Mouse (Mus musculus): ENCODE data around the gene Epdr1. TPM values are rescaled to one million over a fixed set of nuclear protein-coding genes. Genes with fewer than 3 reads are reported as not detected.

Gene Epdr1
- 10 to 100 TPM; 21.1 to 21.6 TPM for total RNA-seq (2021)

DNA sequence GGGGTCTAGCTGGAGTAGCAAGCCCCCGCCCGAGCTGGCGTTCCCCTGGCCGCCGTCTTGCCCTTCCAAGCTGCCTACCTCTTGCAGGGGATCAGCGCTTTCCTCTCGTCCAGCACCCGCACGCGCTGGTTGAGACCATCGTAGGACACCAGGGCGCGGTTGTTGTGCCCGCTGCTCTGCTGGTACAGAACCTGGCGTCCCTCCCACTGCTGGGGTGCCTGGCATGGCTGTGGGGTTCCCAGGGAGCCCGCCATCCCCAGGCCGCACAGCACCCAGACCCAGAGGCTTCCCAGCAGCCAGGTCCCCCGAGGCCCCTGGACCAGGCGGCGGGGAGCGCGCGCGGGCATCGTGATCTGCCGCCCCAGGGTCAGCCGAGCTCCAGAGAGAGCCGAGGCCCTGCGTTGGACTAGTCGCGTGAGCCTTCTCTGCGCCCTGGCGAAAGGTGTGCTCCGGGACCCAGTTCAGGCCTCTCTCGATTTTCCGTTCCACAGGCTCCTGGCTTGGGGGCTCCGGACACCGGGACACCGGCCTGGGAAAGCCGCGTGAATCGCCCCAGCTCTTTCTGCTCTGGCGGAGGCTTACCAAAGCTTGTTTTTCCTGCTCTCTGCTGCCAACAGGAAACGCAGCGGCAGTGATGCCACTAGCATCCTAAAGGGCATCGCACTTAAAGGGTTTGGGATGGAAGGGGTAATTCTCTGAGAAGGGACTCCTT is at the start of gene Epdr1:
Gene Epdr1 (minus strand): TSS at position 712 of the 712 bp plus-strand sequence.
- intact Hi-C loops (cut with DNase I): no loop called here
- peak; percentile 83 for DNase-seq

DNA sequence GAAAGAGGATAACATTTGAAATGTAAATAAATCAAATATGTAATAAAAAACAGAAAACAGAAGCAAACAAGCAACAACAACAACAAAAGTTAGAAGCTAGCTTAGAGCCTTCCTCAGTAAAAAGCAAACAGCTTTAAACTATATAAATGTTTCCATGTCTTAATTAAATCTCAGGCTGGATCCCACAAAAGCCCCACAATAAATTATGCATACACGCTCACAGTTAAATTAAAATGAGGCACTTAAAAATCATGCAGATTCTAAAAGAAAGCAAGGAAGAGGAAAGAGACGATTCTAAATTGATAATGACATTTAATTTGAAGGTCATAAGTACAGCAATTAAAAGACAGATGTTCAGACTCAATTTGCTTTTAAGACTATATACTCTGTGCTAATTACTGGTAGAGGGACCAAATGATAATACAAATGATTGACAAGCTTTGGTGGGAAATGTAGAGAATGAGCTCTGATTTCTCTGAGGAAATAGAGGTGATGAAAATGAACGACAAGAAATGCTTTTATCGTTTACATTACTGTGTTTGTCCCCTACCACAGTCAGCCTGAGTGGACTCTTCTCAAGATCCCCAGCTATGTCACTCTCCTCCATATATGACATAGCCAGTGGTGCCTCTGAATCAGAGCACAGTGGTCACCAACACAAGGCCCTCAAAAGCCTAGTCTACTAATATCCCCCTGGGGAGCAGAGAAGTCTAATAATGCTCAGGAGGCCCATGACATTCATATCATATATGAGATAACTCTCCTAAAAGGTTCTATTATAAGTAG is 48.8 kb upstream of the Epdr1 start:
- no peak for DNase-seq
- intact Hi-C loops (cut with DNase I): loop anchor here (5.0 kb wide), 1 partner anchor 376 kb away; no protein-coding TSS in a partner anchor

DNA sequence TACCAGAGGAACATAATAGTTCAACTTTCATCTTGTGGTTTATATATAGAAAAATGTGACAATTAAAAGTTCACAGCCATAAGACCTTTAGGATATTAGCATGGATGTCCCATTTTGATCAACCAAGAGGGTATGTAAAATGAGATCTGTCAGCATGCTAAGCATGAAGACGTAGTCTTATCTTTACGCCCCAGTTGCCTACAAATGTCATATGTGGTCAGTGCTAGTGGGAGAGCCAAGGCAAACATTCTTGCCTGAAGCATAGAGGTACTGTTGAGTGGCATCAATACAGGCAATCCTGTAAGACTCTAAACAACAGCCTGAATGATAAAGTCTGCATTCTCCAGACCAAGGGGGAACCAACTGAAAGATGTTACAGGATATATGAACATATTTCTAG is 32.7 kb upstream of the Epdr1 start:
- intact Hi-C loops (cut with DNase I): no loop called here
- DNase-seq: no peak

GRCm38 (mm10) chr13:19649824-19650223 is 30.1 kb upstream of the Epdr1 start:
- intact Hi-C loops (cut with DNase I): loop anchor here (10.0 kb wide), 1 partner anchor 495 kb away; no protein-coding TSS in a partner anchor
- no peak for DNase-seq

DNA sequence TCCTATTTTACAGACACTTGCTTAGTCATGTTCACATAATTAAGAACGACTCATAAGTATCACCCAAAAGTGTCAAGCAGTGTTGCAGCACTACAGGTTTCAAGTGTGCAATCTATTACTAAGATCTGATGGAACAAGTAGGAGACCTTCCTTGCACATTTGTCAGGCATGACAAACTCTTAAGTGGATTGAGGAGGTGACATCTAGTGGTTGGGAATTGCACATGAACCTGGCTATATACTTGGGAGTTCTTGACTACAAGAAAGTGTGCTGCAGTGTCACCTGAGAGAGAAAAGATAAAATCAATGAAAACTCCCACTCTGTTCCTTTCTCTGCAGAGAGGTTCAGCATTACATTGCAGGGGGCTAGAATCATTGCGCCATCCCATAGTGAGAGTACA is 24.5 kb upstream of the Epdr1 start:
- intact Hi-C loops (cut with DNase I): loop anchor here (10.0 kb wide), 1 partner anchor 489 kb away; no protein-coding TSS in a partner anchor
- no peak for DNase-seq

GRCm38 (mm10) chr13:19643519-19643918 is 23.8 kb upstream of the Epdr1 start:
- DNase-seq: no peak
- intact Hi-C loops (cut with DNase I): loop anchor here (10.0 kb wide), 1 partner anchor 489 kb away; no protein-coding TSS in a partner anchor

DNA sequence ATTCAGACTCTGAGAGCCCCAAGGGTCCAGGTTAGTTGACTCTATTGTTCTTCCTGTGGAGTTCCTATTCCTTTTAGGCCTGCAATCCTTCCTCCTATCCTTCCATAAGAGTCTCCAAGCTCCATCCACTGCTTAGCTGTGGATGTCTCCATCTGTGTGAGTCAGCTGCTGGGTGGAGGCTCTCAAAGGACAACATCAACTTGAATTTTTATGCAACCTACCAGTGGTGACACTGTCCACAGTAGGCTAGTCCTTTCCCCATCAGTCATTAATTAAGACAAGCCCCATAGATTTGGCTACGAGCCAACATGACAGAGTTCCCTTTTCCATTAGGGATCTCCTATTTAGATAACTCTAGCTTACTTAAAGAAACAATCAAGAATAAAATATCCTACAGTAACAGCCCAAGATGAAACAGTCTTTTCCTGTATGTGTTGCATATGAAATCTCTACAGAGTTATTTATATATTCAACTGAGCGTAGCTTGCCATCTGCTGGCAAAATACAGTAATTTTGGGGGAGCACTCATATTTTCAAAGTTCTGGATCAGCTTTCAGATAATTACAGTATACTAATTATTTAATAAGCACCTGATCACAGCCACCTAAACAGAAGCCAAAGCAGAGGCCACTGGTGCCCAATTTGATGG is 20.6 kb upstream of the Epdr1 start:
- intact Hi-C loops (cut with DNase I): loop anchor here (2.0 to 10.0 kb wide), 2 partner anchors 276 to 486 kb away; no protein-coding TSS in a partner anchor
- DNase-seq: no peak

DNA sequence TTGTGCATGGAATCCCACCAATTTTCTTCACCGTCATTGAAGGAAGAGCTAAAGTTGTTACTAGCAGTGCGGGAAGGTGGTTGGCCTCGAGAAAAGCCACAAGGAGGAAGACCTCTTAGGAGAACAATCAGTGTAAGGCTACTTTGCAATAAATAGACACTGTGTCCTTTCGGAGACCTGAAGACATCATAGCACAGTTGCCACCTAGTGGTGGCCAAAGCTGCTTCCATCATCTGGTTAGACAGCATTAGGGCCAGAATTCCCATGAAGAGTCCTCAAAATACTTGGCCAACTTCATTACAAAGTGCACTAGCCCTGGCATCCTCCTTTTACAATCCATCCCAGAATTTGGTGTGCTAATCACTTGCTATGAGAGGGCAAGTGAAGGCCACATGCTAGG is 16.4 kb upstream of the Epdr1 start:
- intact Hi-C loops (cut with DNase I): no loop called here

DNA sequence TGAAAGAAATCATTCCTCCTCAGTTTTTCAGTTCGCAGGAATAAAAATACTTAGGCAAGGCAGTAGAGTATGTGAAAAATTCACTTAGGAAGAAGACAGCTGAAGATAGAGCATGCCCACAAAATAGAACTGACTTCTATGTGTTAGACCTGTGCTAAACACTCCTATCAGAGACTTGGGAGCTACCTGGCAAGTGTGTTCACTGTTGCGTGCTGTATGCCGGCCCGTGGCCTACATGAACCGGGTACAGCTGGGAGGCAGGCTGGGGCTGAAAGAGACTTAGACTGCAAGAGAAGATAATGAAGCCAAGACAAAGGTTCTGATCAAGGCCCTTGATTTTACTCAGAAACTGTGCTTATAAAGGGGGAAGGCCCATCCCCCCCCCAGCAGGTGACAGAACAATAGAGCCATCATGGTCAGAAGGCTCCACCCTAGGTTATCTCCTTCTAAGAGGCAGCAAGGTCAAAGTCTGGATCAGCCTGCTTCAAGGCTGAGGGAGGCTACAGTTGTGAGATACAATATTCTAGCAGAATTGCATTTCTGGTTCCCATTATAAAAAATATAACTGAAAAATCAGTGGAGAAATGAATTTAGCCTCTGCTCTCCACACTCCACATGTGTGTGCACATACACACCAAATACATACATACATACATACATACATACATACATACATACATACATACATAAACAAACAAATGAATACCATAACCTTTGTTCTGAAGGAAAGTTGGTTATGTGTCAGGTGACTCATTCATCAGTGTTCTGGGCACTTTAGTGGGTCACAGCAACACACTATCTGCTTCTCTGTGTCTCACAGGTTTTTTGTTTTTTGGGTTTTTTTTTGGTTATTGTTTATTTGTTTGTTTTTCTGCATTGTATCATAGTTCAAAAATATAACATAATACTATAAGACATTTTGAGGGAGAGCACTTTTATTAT is 11.3 kb upstream of the Epdr1 start:
- intact Hi-C loops (cut with DNase I): no loop called here
- DNase-seq: no peak

More for the DNA sequence above, 16.4 kb upstream of the Epdr1 start:
- DNase-seq: peak; percentile 13

DNA sequence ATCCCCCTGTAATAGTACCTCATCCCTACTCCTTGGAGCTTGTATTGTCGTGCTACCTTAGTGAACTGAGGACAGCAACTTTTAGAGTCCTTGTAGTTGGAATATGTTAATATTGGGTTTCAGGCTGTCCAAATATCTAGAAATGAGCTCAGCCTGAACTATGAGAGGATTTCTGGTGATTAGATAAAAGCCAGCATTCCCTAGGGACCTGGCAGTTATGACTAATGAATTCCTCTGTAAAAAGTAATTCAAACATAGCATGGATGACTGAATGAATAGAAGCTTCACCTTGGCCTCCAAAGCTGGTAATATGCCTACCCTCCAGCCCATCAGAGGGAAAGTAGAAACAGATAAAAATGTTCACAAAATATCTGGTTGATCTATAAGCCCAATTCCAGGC is 6.7 kb upstream of the Epdr1 start:
- intact Hi-C loops (cut with DNase I): no loop called here
- no peak for DNase-seq

DNA sequence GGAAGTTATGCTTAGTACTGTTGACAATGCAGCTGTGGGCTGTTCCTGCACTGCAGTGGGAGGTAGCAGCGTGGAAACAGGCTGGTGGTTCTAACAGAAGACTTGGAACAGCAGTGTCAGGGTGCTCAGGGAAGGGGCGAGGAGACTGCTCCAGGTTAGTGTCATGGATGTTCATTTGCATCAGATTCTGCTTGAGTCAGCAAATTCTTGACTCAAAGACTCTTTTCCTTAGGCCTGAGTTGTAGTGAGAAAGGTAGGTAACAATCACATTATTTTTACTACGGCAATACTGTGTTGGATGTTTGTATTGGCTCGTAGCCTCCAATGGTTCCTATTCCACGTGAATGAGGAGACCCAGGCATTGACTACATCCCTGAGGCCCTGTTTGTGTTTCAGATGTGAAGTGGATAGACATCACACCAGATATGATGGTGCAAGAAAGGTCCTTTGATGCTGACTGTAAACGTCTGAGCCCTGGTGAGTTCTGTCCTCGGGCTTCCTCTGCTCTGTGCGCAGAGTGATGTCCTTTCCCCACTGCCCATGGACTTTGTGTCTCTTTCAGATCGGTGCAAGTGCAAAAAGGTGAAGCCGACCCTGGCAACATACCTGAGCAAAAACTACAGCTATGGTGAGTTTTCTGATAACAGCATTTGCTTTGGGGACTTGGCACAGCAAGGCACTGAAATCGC is 5.0 kb upstream of the Epdr1 start:
- no peak for DNase-seq

DNA sequence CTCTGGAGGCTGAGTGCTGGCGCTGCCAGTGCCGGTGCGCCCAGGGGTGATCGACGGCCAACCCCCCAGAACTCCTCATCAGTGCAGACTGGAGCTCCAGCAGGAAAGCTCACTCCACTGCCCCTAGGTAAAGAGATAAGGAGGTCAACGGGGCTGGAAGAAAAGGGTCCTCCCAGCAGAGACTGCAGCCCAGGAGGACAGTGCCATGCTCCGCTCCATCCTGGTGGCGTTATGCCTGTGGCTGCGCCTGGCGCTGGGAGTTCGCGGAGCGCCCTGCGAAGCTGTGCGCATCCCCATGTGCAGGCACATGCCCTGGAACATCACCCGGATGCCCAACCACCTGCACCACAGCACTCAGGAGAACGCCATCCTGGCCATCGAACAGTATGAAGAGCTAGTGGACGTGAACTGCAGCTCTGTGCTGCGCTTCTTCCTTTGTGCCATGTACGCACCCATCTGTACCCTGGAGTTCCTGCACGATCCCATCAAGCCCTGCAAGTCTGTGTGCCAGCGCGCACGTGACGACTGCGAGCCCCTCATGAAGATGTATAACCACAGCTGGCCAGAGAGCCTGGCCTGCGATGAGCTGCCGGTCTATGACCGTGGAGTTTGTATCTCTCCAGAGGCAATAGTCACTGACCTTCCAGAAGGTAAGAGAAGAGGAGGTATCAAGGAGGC is 3.6 kb upstream of the Epdr1 start:
- intact Hi-C loops (cut with DNase I): loop anchor here (5.0 kb wide), 1 partner anchor 256 kb away; no protein-coding TSS in a partner anchor
- peak; percentile 9 for DNase-seq

More for the DNA sequence above, 5.0 kb upstream of the Epdr1 start:
- intact Hi-C loops (cut with DNase I): loop anchor here (5.0 kb wide), 1 partner anchor 257 kb away; no protein-coding TSS in a partner anchor

- DNase-seq: peak; percentile 43
- intact Hi-C loops (cut with DNase I): loop anchor here (5.0 kb wide), 1 partner anchor 255 kb away; no protein-coding TSS in a partner anchor
These were observed 3.0 kb upstream of the Epdr1 start, which contains the start of gene Sfrp4 for GRCm38 (mm10) chr13:19622573-19623227. Sfrp4 (plus strand) TSS chr13:19623104.

GRCm38 (mm10) chr13:19618841-19619215 is 899 bp downstream of the Epdr1 start:
- no peak for DNase-seq
- intact Hi-C loops (cut with DNase I): no loop called here

DNA sequence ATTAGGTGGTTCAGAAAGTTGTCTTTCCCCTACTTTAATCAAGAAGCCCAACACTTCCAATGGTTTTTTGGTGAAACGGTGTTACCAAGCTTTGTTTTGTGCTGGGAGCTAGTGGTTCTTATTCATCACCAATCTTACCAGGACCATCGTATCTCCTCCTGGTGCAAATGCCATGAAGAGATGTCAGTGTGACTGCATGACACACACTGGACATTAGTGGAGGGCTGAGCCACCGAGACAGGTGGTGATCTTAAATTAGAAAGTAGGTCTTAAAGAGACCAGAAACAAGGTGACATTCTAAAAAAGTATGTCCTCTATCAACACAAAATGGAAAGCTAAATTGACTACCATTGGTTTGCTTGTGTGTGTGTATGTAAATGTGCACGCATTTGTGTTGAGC is 1.6 kb downstream of the Epdr1 start:
- no peak for DNase-seq
- intact Hi-C loops (cut with DNase I): no loop called here

- intact Hi-C loops (cut with DNase I): no loop called here
- DNase-seq: no peak
These were observed 5.4 kb downstream of the Epdr1 start for GRCm38 (mm10) chr13:19614311-19614710.

DNA sequence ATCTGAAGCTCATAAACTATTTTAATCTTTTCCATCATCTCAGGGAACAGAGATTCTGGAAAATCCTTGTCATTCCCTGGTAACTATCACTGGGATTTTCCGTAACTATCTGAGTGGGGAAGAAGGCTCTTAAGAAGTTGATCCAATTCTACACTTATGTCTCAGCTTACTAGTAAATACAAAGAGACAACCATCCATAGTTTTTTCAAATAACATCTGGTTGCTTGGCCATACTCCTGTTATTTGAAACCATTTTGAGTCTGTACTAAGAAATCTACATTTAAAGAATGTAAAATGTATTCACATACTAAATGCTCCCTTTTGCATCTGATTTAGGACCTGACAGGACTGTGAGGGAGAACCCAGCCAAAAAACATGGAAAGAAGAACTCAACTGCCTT is 6.3 kb downstream of the Epdr1 start:
- DNase-seq: no peak
- intact Hi-C loops (cut with DNase I): no loop called here

DNA sequence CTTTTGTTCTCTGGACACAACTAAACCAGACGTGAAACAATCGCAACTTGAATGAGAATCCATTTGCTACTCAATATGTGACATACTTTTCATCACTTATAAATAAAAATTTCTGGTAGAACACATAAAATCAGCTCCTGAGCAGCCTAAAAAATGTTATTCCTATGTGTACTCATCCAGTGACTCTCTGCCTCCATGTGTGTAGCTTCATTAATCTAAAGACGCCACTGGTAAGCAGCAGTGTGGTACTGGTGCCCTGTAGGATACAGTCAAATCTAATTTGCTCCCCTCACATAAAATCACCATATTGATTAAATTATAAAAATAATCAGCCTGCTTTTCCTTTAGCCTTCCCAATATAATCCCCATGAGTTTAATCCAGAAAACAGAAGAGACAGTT is 6.8 kb downstream of the Epdr1 start:
- no peak for DNase-seq
- intact Hi-C loops (cut with DNase I): no loop called here

Measured in left cerebral cortex, postnatal 4 days (tissue).